Mouse (Mus musculus) hindbrain, embryonic 16.5 days (tissue): ENCODE measurements at regions not wholly inside any gene's neighbourhood (a gene's known extent, or its start where the extent isn't known, plus 50 kb on each side); places are given as distances from the start of the nearest gene placed in this dataset.

Experiments
- ATAC-seq: fragments of 200-750 bp; cut with Nextera tagmentation; 2 replicates; pipeline ENCODE4 v1.8.0; 2017; ENCODE audit warnings: moderate TSS enrichment, moderate library complexity
- H3K27ac ChIP-seq: fragments of 300-500 bp; sonication (generic); 2 replicates; pipeline ENCODE4 v1.5.1; 2014; ENCODE audit warnings: low read depth, mild to moderate bottlenecking, control low read depth, low read length, moderate library complexity
- H3K27me3 ChIP-seq: fragments of 300-500 bp; sonication (generic); replicated peaks from 2 replicates; pipeline ENCODE4 v1.6.1; 2014; ENCODE audit warnings: low read length; ENCODE audit not compliant: control insufficient read depth, insufficient read depth
- H3K36me3 ChIP-seq: fragments of 300-500 bp; sonication (generic); 2 replicates; pipeline ENCODE4 v1.6.1; 2014; ENCODE audit warnings: mild to moderate bottlenecking, low read length, moderate library complexity, mixed read lengths; ENCODE audit not compliant: control insufficient read depth, insufficient read depth
- H3K4me1 ChIP-seq: fragments of 300-500 bp; sonication (generic); 2 replicates; pipeline ENCODE4 v1.6.1; 2014; ENCODE audit warnings: low read depth, low read length; ENCODE audit not compliant: control insufficient read depth, insufficient read depth
- H3K4me2 ChIP-seq: fragments of 300-500 bp; sonication (generic); 2 replicates; pipeline ENCODE4 v1.6.1; 2014; ENCODE audit warnings: mild to moderate bottlenecking, low read length, control low read depth, moderate library complexity
- H3K4me3 ChIP-seq: fragments of 300-500 bp; sonication (generic); 2 replicates; pipeline ENCODE4 v1.5.1; 2014; ENCODE audit warnings: mild to moderate bottlenecking, low read length, control low read depth, moderate library complexity
- H3K9ac ChIP-seq: fragments of 300-500 bp; sonication (generic); 2 replicates; pipeline ENCODE4 v1.6.1; 2014; ENCODE audit warnings: low read depth, mild to moderate bottlenecking, control low read depth, low read length, moderate library complexity
- H3K9me3 ChIP-seq: fragments of 300-500 bp; sonication (generic); 2 replicates; pipeline ENCODE4 v1.6.1; 2014; ENCODE audit warnings: mild to moderate bottlenecking, low read length, moderate library complexity; ENCODE audit not compliant: control insufficient read depth
- WGBS: fragments of 180-500 bp; shearing (Covaris S2); extraction: QIAGEN DNeasy Blood & Tissue Kit; methylation state at CpG from one replicate; pipeline ENCODE4 v1.1.7; 2014; 5-methylcytosine and 5-hydroxymethylcytosine counted together

GRCm38 (mm10) chr3:61441445-61441844 lies 75.7 kb upstream of the B430305J03Rik start:
- no peak overlapping the region for H3K9ac ChIP-seq
- H3K9me3 ChIP-seq: no peaks in the 10 kb centered on the region
- no peak overlapping the region for H3K4me2 ChIP-seq
- WGBS: 93% methylated on average over 4 of the region's 4 CpGs
- H3K27ac ChIP-seq: no peak overlapping the region
- H3K27me3 ChIP-seq: no peaks in the 10 kb centered on the region
- H3K4me1 ChIP-seq: no peaks in the 10 kb centered on the region
- H3K36me3 ChIP-seq: no peaks in the 10 kb centered on the region
- ATAC-seq: no peak
- H3K4me3 ChIP-seq: no peak overlapping the region

DNA sequence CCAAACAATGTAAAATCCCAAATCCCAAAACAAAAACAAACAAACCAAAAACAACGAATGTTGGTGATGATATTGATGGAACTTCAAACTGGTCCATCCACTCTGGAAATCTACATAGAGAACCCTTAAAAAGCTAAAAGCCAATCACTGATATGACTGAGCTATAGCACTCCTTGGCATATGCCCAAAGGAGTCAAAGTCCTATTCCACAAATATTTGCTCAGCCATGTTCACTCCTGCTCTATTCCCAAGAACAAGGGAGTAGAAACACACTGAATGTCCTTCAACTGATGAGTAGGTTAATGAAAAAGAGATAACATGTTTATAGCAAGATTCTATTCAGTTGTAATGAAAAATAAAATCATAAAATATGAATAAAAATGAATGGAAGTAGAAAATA lies 63.0 kb upstream of the B430305J03Rik start:
- Histone ChIP-seq H3K4me1 (no peaks in the 10 kb centered on the region), H3K9ac (no peak overlapping the region), H3K4me3 (no peak overlapping the region), H3K9me3 (no peaks in the 10 kb centered on the region), H3K36me3 (no peaks in the 10 kb centered on the region), H3K4me2 (no peak overlapping the region), H3K27ac (no peak overlapping the region), H3K27me3 (no peaks in the 10 kb centered on the region)
- ATAC-seq: no peak
- 87% methylated on average over 1 of the region's 1 CpGs for WGBS

- no peaks in the 10 kb centered on the region for H3K27me3 ChIP-seq
- H3K4me3 ChIP-seq: no peak overlapping the region
- 62% methylated on average over 5 of the region's 5 CpGs for WGBS
- no peak overlapping the region for H3K9ac ChIP-seq
- H3K36me3 ChIP-seq: no peaks in the 10 kb centered on the region
- no peak for ATAC-seq
- H3K9me3 ChIP-seq: no peaks in the 10 kb centered on the region
- no peak overlapping the region for H3K27ac ChIP-seq
- no peaks in the 10 kb centered on the region for H3K4me1 ChIP-seq
- H3K4me2 ChIP-seq: no peak overlapping the region
Measured at GRCm38 (mm10) chr3:61423945-61424344, 58.2 kb upstream of the B430305J03Rik start.

DNA sequence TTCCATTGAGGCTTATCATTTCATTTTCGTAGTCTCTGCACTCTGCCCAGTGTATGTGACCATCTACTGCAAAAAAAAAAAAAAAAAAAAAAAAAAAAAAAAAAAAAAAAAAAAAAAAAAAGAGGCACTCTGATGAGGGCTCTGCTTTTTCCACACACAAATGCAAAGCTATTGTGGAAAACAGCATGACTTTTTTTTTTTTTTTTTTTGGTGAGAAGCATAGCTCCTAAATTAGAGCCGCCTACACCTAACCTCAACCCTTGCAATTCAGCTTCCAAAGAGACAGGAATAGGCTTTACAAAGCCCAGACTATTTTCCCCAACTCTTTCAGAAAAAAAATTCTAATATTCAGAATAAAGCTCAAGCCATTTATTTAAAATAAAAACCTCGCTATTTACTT lies 54.0 kb upstream of the B430305J03Rik start:
- Histone ChIP-seq H3K27me3 (no peaks in the 10 kb centered on the region), H3K4me1 (no peaks in the 10 kb centered on the region), H3K9me3 (no peaks in the 10 kb centered on the region), H3K4me3 (no peak overlapping the region), H3K4me2 (no peak overlapping the region), H3K36me3 (no peaks in the 10 kb centered on the region), H3K9ac (no peak overlapping the region), H3K27ac (no peak overlapping the region)
- 72% methylated on average over 3 of the region's 3 CpGs for WGBS
- no peak for ATAC-seq

GRCm38 (mm10) chr3:61418096-61418495 lies 52.3 kb upstream of the B430305J03Rik start:
- 66% methylated on average over 3 of the region's 3 CpGs for WGBS
- H3K27ac ChIP-seq: no peak overlapping the region
- H3K9me3 ChIP-seq: no peaks in the 10 kb centered on the region
- no peaks in the 10 kb centered on the region for H3K36me3 ChIP-seq
- H3K4me1 ChIP-seq: no peaks in the 10 kb centered on the region
- ATAC-seq: no peak
- no peak overlapping the region for H3K4me3 ChIP-seq
- H3K27me3 ChIP-seq: no peaks in the 10 kb centered on the region
- no peak overlapping the region for H3K9ac ChIP-seq
- H3K4me2 ChIP-seq: no peak overlapping the region
